Mouse (Mus musculus) cerebellum, adult 8-10 months (tissue): ENCODE measurements at regions not wholly inside any gene's neighbourhood (a gene's known extent, or its start where the extent isn't known, plus 50 kb on each side); places are given as distances from the start of the nearest gene placed in this dataset.

ENCODE experiments used
- DNase-seq: peaks from one replicate; pipeline ENCODE4 v3.0.0; 2022

DNA sequence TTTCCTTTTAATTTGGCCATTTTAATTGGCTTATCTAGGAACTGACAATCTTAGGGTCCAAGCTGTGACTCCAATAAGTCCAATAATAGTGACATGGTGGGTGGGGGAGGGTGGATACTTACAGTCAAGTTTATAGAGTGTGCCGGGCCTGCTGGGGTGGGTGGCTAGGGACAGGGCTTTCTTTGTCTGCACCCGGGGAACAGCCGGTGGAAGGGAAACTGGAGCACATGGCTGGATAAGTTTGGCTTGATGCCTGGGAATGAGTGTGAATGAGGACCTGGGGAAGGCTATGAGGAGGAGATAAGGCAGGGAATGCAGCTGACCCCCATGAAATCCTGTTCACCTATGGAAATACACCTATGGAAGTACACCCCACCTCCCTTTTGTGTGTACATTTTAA is 81.7 kb upstream of the Cers4 start:
- DNase-seq: no peak

- no peak for DNase-seq
Observed at GRCm38 (mm10) chr8:4411836-4412235, 81.0 kb upstream of the Cers4 start.

- peak; percentile 30 for DNase-seq
Observed at GRCm38 (mm10) chr8:4413206-4413605, 79.6 kb upstream of the Cers4 start.

DNA sequence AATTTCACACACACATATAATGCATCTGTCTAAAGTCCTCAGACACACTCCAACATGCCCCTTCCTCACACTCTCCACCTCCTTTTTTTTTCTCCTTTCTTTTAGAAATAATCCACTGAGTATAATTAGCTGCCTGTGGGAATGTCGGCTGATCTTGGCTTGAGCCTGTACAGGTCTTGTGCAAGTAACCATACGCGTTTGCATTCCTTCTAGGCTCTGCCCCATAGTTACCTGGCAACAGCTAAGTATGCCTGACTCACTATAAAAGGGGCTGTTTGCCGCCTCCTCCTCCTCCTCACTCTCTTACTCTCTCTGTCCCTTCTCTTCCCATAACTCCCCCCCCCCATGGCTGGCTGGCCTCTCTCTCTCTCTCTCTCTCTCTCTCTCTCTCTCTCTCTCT is 79.1 kb upstream of the Cers4 start:
- no peak for DNase-seq

DNA sequence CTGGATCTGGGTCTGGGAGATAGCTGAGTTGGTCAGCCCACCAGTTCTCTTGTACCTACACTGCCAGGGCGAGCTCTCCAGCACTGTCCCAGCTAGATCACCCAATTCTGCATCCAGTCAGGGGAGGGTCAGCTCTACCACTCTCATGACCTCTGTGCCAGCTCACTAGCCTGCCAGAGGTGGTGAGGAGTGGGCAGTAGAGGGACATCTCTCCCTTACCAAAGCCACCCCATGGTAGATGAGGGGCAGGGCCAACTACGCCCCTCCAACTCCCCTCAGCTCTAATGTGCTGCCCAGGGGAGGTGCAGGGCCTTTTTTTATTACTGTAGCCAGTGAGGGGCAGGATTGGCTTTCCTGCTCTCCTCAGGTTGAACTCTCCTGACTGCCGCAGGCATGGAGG is 75.7 kb upstream of the Cers4 start:
- no peak for DNase-seq

- no peak for DNase-seq
Observed at GRCm38 (mm10) chr8:4433161-4433560, 59.7 kb upstream of the Cers4 start.

- DNase-seq: no peak
Observed at GRCm38 (mm10) chr8:4436546-4436945, 56.3 kb upstream of the Cers4 start.
